Mouse (Mus musculus): ENCODE measurements at regions not wholly inside any gene's neighbourhood (a gene's known extent, or its start where the extent isn't known, plus 50 kb on each side); places are given as distances from the start of the nearest gene placed in this dataset.

- no peak for TF ChIP-seq EP300 (IDR thresholded peaks at IDR 0.05; ENCODE audit: low read depth)
- TF ChIP-seq CTCF (IDR thresholded peaks at IDR 0.05; ENCODE audit: low read depth): no peak
Observed at GRCm38 (mm10) chr7:125349606-125350005, 94.9 kb upstream of the Kdm8 start.

Data from liver, postnatal 0 days (tissue).